Mouse (Mus musculus): Measurements from ENCODE around the gene Rassf2. TPM values are rescaled to one million over a fixed set of nuclear protein-coding genes. Genes with fewer than 3 reads are reported as not detected.
A peak's percentile ranks its signal among the peaks of the same experiment; 100 is the strongest.

The Rassf2 gene
- polyA plus RNA-seq (2015; fragmentation: Nextera tagmentation; extraction: Ambion mirVana) = 1.9 and 3.0 TPM in 2 replicates

- H3K9ac ChIP-seq (replicated peaks) = peak within 1 kb of the TSS; percentile 65
- H3K4me3 ChIP-seq (ENCODE audit: low read depth, low read length) = peak within 1 kb of the TSS; percentile 64
- peak within 1 kb of the TSS; percentile 87 for H3K27ac ChIP-seq (ENCODE audit: low read depth)
- H3K9me3 ChIP-seq (ENCODE audit: low read length) = no peaks in the 10 kb centered on the region
- WGBS (ENCODE audit: insufficient replicate concordance) = under 1% methylated on average over 28 of the region's 48 CpGs
- peak within 1 kb of the TSS; percentile 85 for H3K4me2 ChIP-seq (ENCODE audit: low read depth, low read length)
- H3K27me3 ChIP-seq (ENCODE audit: insufficient read depth, low read length) = peaks cover 19% of the 10 kb centered on the region; the same call in 1 of the 2 replicates
- no peak for TF ChIP-seq EP300 (IDR thresholded peaks at IDR 0.05; ENCODE audit: low read depth)
- peak; percentile 27; the same call in 1 of the 2 replicates for TF ChIP-seq CTCF (IDR thresholded peaks at IDR 0.05; ENCODE audit: low read depth)
- ATAC-seq (peak; percentile 69), DNase-seq (peak; percentile 75)
- H3K4me1 ChIP-seq (ENCODE audit: insufficient read depth) = peaks cover 20% of the 10 kb centered on the region
- no peaks in the 10 kb centered on the region for H3K36me3 ChIP-seq (replicated peaks; ENCODE audit: insufficient read depth, low read length)
These were observed at the start of gene Rassf2 for GRCm38 (mm10) chr2:132029646-132030417. TSS of gene Rassf2 (minus strand) at chr2:132030258.

GRCm38 (mm10) chr2:132079139-132079538 is 49.1 kb upstream of the Rassf2 start:
- no peak overlapping the region for H3K4me2 ChIP-seq (ENCODE audit: low read depth, low read length)
- no peak for ATAC-seq
- H3K36me3 ChIP-seq (replicated peaks; ENCODE audit: insufficient read depth, low read length) = peaks cover 24% of the 10 kb centered on the region
- no peaks in the 10 kb centered on the region for H3K4me1 ChIP-seq (ENCODE audit: insufficient read depth)
- H3K27me3 ChIP-seq (ENCODE audit: insufficient read depth, low read length) = no peaks in the 10 kb centered on the region
- TF ChIP-seq EP300 (IDR thresholded peaks at IDR 0.05; ENCODE audit: low read depth) = no peak
- no peak for TF ChIP-seq CTCF (IDR thresholded peaks at IDR 0.05; ENCODE audit: low read depth)
- no peaks in the 10 kb centered on the region for H3K9me3 ChIP-seq (ENCODE audit: low read length)
- no peak overlapping the region for H3K4me3 ChIP-seq (ENCODE audit: low read depth, low read length)
- WGBS (ENCODE audit: insufficient replicate concordance) = 80% methylated on average over 5 of the region's 5 CpGs
- DNase-seq = no peak
- no peak overlapping the region for H3K27ac ChIP-seq (ENCODE audit: low read depth)
- no peak overlapping the region for H3K9ac ChIP-seq (replicated peaks)

DNA sequence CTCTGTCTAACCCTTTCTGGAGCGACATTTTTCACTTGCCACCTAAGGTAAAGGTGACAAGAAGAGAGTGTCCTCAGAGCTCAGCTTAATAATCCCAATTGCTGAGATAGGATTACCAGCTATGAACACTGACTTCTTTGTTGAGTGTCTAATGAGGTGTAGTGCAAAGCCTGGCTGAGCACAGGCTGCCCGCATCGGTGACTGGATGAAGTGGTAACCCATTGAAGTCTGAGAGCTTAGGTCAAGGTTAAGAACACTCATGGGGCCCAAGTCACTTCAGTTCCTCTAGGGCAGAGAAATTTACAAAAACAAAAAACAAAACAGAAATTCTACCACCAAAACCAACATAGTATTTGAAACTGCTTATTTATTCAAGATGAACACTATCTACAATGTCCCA is 43.0 kb upstream of the Rassf2 start:
- H3K27me3 ChIP-seq (ENCODE audit: insufficient read depth, low read length) = no peaks in the 10 kb centered on the region
- H3K4me3 ChIP-seq (ENCODE audit: low read depth, low read length) = no peak overlapping the region
- H3K36me3 ChIP-seq (replicated peaks; ENCODE audit: insufficient read depth, low read length) = peaks cover 40% of the 10 kb centered on the region
- ATAC-seq (no peak), DNase-seq (no peak)
- no peak overlapping the region for H3K4me2 ChIP-seq (ENCODE audit: low read depth, low read length)
- no peak overlapping the region for H3K27ac ChIP-seq (ENCODE audit: low read depth)
- H3K4me1 ChIP-seq (ENCODE audit: insufficient read depth) = no peaks in the 10 kb centered on the region
- H3K9me3 ChIP-seq (ENCODE audit: low read length) = no peaks in the 10 kb centered on the region
- TF ChIP-seq CTCF (IDR thresholded peaks at IDR 0.05; ENCODE audit: low read depth) (no peak), EP300 (IDR thresholded peaks at IDR 0.05; ENCODE audit: low read depth) (no peak)
- WGBS (ENCODE audit: insufficient replicate concordance) = 80% methylated on average over 3 of the region's 3 CpGs
- H3K9ac ChIP-seq (replicated peaks) = no peak overlapping the region

DNA sequence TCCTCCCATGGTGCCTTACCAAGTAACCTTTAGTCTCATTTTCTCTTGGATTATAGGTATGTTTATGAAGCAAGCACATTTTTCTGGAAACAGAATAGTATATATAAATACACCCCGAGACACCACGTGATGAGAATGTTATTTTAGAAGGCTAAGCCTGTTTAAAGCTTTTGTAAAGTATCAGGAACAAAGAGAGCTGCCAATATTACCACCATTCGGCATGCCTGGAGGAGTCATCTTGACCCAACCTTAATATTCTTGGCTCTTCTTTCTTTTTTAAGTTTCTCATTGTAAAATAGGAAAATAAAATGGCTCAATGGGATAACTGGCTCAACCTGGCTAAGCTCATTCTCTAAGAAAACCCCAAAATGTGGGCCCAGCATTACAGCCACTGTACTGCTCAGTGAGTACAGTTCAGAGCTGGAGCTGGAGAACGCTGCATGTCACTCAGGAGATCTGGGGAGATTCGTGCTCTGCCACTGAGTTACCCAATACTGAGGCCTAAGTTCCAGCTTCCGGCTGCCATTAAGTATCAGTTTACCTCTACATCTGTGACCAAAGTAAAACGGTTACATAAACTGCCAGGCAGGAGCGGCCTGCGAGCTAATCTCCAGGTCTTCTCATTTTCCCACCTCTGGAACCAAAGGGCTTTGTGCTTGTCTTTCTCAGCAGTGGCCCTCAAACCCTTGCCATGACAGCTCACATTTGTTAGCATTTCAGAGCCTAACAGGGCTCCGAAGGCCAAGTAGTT is 40.1 kb upstream of the Rassf2 start:
- H3K27ac ChIP-seq (ENCODE audit: low read depth) = no peak overlapping the region
- 79% methylated on average over 10 of the region's 10 CpGs for WGBS (ENCODE audit: insufficient replicate concordance)
- no peaks in the 10 kb centered on the region for H3K27me3 ChIP-seq (ENCODE audit: insufficient read depth, low read length)
- no peak overlapping the region for H3K4me3 ChIP-seq (ENCODE audit: low read depth, low read length)
- no peaks in the 10 kb centered on the region for H3K4me1 ChIP-seq (ENCODE audit: insufficient read depth)
- no peaks in the 10 kb centered on the region for H3K9me3 ChIP-seq (ENCODE audit: low read length)
- peaks cover 31% of the 10 kb centered on the region for H3K36me3 ChIP-seq (replicated peaks; ENCODE audit: insufficient read depth, low read length)
- DNase-seq (no peak), ATAC-seq (no peak)
- H3K4me2 ChIP-seq (ENCODE audit: low read depth, low read length) = no peak overlapping the region
- TF ChIP-seq CTCF (IDR thresholded peaks at IDR 0.05; ENCODE audit: low read depth) (no peak), EP300 (IDR thresholded peaks at IDR 0.05; ENCODE audit: low read depth) (no peak)
- H3K9ac ChIP-seq (replicated peaks) = no peak overlapping the region

- Histone ChIP-seq H3K4me1 (ENCODE audit: insufficient read depth) (no peaks in the 10 kb centered on the region), H3K36me3 (replicated peaks; ENCODE audit: insufficient read depth, low read length) (peaks cover 19% of the 10 kb centered on the region; the same call in 1 of the 2 replicates), H3K27ac (ENCODE audit: low read depth) (no peak overlapping the region), H3K9me3 (ENCODE audit: low read length) (no peaks in the 10 kb centered on the region), H3K9ac (replicated peaks) (no peak overlapping the region), H3K4me2 (ENCODE audit: low read depth, low read length) (no peak overlapping the region), H3K4me3 (ENCODE audit: low read depth, low read length) (no peak overlapping the region), H3K27me3 (ENCODE audit: insufficient read depth, low read length) (no peaks in the 10 kb centered on the region)
- DNase-seq (no peak), ATAC-seq (no peak; the same call in 1 of the 2 replicates)
- TF ChIP-seq CTCF (IDR thresholded peaks at IDR 0.05; ENCODE audit: low read depth) = peak; percentile 44
- no peak for TF ChIP-seq EP300 (IDR thresholded peaks at IDR 0.05; ENCODE audit: low read depth)
- 75% methylated on average over 11 of the region's 11 CpGs for WGBS (ENCODE audit: insufficient replicate concordance)
These were observed 34.2 kb upstream of the Rassf2 start for GRCm38 (mm10) chr2:132064185-132064831.

DNA sequence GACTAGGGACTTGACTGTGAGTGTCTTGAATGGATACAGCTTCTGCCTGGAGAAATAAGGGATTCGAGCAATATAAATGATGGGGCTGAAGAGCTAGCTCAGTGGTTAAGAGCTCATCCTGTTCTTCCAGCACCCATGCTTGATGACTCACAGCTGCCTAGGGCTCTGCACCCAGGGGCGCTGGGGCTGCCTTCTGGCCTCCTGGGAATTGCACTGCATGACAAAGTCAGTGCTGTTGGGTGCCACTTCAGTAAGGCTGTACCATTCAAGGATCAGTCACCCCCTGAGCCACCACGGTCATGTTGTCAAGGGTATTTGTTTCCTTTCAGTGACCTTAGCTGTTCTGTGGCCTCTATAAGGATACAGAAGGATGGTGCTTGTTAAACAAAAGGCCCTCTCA is 33.7 kb upstream of the Rassf2 start:
- TF ChIP-seq EP300 (IDR thresholded peaks at IDR 0.05; ENCODE audit: low read depth) (no peak), CTCF (IDR thresholded peaks at IDR 0.05; ENCODE audit: low read depth) (no peak)
- H3K27me3 ChIP-seq (ENCODE audit: insufficient read depth, low read length) = no peaks in the 10 kb centered on the region
- ATAC-seq = no peak
- no peaks in the 10 kb centered on the region for H3K9me3 ChIP-seq (ENCODE audit: low read length)
- no peak for DNase-seq
- 72% methylated on average over 3 of the region's 3 CpGs for WGBS (ENCODE audit: insufficient replicate concordance)
- H3K36me3 ChIP-seq (replicated peaks; ENCODE audit: insufficient read depth, low read length) = peaks cover 20% of the 10 kb centered on the region; the same call in 1 of the 2 replicates
- no peaks in the 10 kb centered on the region for H3K4me1 ChIP-seq (ENCODE audit: insufficient read depth)
- H3K4me3 ChIP-seq (ENCODE audit: low read depth, low read length) = no peak overlapping the region
- no peak overlapping the region for H3K9ac ChIP-seq (replicated peaks)
- no peak overlapping the region for H3K4me2 ChIP-seq (ENCODE audit: low read depth, low read length)
- no peak overlapping the region for H3K27ac ChIP-seq (ENCODE audit: low read depth)
